Mouse (Mus musculus) forebrain, embryonic 10.5 days (tissue): ENCODE data around the gene Lrrc1. TPM values are rescaled to one million over a fixed set of nuclear protein-coding genes. Genes with fewer than 3 reads are reported as not detected.
A peak's percentile ranks its signal among the peaks of the same experiment; 100 is the strongest.

Source experiments
- DNase-seq: peaks from one replicate; pipeline ENCODE4 v3.0.0-alpha.2; 2017; ENCODE audit warnings: low spot score; ENCODE audit errors: extremely low spot score
- H3K27ac ChIP-seq: fragments of 300-500 bp; sonication (generic); 2 replicates; pipeline ENCODE4 v1.5.1; 2016; ENCODE audit warnings: mild to moderate bottlenecking
- H3K27me3 ChIP-seq: fragments of 300-500 bp; sonication (generic); 2 replicates; pipeline ENCODE4 v1.6.1; 2016; ENCODE audit warnings: mild to moderate bottlenecking; ENCODE audit not compliant: poor library complexity, severe bottlenecking
- H3K36me3 ChIP-seq: fragments of 300-500 bp; sonication (generic); replicated peaks from 2 replicates; pipeline ENCODE4 v1.6.1; 2016; ENCODE audit warnings: mild to moderate bottlenecking, moderate library complexity
- H3K4me1 ChIP-seq: fragments of 300-500 bp; sonication (generic); 2 replicates; pipeline ENCODE4 v1.6.1; 2016
- H3K4me3 ChIP-seq: fragments of 300-500 bp; sonication (generic); 2 replicates; pipeline ENCODE4 v1.5.1; 2016; ENCODE audit warnings: mild to moderate bottlenecking, moderate library complexity
- H3K9me3 ChIP-seq: fragments of 300-500 bp; sonication (generic); 2 replicates; pipeline ENCODE4 v1.6.1; 2016; ENCODE audit warnings: mild to moderate bottlenecking, moderate library complexity
- WGBS: fragments of 180-500 bp; shearing (Covaris S2); methylation state at CpG from one replicate; pipeline ENCODE4 v1.1.7; 2016; 5-methylcytosine and 5-hydroxymethylcytosine counted together
- polyA plus RNA-seq: library from polyadenylated mRNA; unstranded; fragments of >200 nt; fragmentation: Nextera tagmentation; extraction: Ambion mirVana; gene quantifications from 2 replicates; pipeline ENCODE4 v1.2.1, GENCODE M21; 2016

Gene Lrrc1
- polyA plus RNA-seq, 1 experiment from 2014 or later = 15.9 TPM

DNA sequence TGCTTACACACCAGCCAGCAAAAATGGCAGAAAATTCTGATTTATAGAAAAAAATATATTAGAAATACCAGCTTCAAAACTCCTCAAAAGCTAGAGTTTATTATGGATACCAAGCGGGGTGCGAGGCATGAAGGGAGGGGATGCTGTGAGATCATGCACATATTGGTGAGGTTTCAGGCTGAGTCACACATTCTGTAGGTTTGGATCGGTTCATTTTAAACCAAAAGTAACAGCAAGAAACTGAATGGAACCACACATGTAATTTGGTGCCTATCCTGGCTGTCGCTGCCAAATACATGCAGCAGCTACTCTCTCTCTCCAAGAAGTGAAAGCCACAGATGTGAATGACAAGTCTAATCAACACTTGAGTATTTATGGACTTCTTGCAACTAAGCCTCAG, 99.8 kb downstream of the Lrrc1 start:
- Histone ChIP-seq H3K27me3 (no peaks in the 10 kb centered on the region), H3K4me3 (no peak overlapping the region), H3K9me3 (no peaks in the 10 kb centered on the region), H3K36me3 (peaks cover 33% of the 10 kb centered on the region), H3K4me1 (no peaks in the 10 kb centered on the region), H3K27ac (no peak overlapping the region)
- 95% methylated on average over 4 of the region's 4 CpGs for WGBS
- DNase-seq = no peak

DNA sequence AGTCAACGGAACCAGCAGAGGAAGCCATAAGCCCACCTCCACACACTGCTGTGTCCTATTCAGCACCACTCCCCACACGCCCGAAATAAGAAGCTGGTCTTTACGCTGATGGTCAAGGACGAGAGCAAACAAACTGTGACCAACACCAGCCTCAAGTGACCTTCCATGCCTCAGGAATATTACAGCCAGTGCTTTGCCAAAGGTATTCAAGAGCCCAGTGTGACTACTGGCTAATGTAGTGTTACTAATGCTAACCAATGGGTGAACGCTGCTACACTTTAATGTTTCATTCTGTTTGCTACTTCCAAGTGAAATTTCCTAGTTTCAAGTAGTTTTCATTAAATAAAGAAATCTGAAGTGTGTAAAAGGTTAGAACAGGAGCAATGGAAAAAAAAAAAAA, 105.3 kb downstream of the Lrrc1 start:
- Histone ChIP-seq H3K27me3 (no peaks in the 10 kb centered on the region), H3K27ac (no peak overlapping the region), H3K4me3 (no peak overlapping the region), H3K36me3 (peaks cover 59% of the 10 kb centered on the region), H3K9me3 (no peaks in the 10 kb centered on the region), H3K4me1 (peaks cover 4% of the 10 kb centered on the region; the same call in 1 of the 2 replicates)
- DNase-seq = no peak
- 90% methylated on average over 6 of the region's 6 CpGs for whole genome bisulfite sequencing

DNA sequence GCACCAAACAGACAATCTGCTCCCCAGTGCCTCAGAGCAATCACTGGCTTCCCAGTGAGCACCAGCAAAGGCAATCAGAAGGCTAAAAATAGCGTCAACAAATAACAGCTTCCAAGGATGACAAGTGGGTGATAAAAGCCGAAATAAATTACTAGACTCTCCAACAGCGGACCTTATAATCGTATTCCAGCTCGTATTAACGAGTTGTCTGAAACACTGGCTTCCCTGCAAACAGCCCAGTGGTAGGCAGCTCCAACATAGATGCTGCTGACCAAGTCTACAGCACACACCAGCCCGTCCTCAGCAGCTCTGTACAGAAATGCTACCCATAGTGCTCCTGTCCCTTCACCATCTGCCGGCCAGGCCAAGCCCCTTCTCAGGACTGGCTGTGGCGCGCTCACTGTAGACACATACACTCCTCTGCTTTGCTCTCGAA, 105.8 kb downstream of the Lrrc1 start:
- WGBS = 92% methylated on average over 11 of the region's 11 CpGs
- no peak overlapping the region for H3K27ac ChIP-seq

DNA sequence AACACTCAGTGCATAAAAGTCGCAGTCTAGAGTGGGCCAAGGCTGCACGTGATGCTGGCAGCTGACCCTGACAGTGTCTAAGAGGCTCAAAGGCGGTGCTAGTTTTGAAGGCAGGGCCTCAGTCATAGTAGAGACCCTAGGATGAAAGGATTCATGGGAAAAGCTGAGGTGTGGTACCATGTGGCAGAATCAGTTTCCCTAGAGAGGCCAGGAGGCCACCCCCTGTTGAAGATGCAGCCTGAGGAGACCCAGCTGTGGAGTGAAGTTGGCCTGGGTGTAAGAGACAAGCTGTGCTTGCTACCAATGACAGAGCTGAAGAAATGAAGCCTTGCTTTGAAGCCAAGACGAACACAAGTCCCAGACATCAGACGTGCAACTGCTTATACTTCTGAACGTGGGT, 107.5 kb downstream of the Lrrc1 start:
- Histone ChIP-seq H3K4me3 (no peak overlapping the region), H3K27ac (no peak overlapping the region), H3K36me3 (peaks cover 74% of the 10 kb centered on the region), H3K27me3 (no peaks in the 10 kb centered on the region), H3K9me3 (no peaks in the 10 kb centered on the region), H3K4me1 (peaks cover 4% of the 10 kb centered on the region; the same call in 1 of the 2 replicates)
- DNase-seq = no peak
- 97% methylated on average over 6 of the region's 6 CpGs for WGBS

More for the DNA sequence above, 105.8 kb downstream of the Lrrc1 start:
- Histone ChIP-seq H3K4me3 (no peak overlapping the region), H3K9me3 (no peaks in the 10 kb centered on the region), H3K4me1 (peaks cover 4% of the 10 kb centered on the region; the same call in 1 of the 2 replicates), H3K27me3 (no peaks in the 10 kb centered on the region), H3K36me3 (peaks cover 64% of the 10 kb centered on the region)
- no peak for DNase-seq

DNA sequence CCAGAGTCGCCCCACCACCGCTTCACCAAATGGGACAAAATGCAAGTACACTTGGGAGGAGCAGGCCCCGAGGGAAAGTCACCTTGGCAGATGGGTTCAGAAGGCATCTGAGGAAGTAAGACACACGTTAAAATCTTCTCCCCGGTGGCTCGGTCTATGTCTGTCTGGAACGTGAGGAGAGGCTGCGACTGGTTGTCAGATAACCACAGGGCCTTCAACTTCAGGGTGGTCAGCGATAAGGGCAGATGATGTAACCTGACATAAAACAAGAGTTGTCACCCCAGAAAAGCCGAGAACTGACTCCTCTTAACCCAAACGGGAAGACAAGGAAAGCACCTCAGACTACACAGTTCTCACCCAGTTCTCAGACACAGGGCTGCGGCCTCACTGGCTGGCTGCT, 109.7 kb downstream of the Lrrc1 start:
- no peak for DNase-seq
- H3K9me3 ChIP-seq = no peaks in the 10 kb centered on the region
- H3K27ac ChIP-seq = peak overlapping the region; percentile 63; the same call in 1 of the 2 replicates
- no peaks in the 10 kb centered on the region for H3K27me3 ChIP-seq
- H3K36me3 ChIP-seq = peaks cover 78% of the 10 kb centered on the region
- H3K4me1 ChIP-seq = peaks cover 7% of the 10 kb centered on the region; the same call in 1 of the 2 replicates
- 90% methylated on average over 12 of the region's 12 CpGs for WGBS
- H3K4me3 ChIP-seq = no peak overlapping the region

DNA sequence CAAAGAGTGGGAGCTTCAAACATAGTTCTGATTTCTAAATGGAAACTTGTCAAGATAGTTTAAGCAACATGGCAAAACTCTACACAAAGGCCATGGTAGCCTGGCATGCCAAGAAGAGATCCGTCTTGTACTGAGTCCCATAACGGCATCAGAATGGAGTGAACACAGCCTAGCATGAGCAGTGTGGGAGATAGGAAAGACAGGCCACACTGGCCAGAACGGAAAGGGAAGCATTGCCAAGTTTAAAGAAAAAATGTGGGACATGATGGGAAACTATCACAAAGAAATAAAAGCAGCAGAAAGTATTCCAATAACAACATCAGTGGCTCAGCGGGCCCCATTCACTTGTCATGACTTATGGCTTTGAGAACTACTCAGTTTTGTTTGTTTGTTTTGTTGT, 111.2 kb downstream of the Lrrc1 start:
- H3K36me3 ChIP-seq = peaks cover 78% of the 10 kb centered on the region
- no peaks in the 10 kb centered on the region for H3K27me3 ChIP-seq
- 90% methylated on average over 4 of the region's 4 CpGs for WGBS
- no peak overlapping the region for H3K4me3 ChIP-seq
- DNase-seq = no peak
- H3K27ac ChIP-seq = no peak overlapping the region
- peaks cover 18% of the 10 kb centered on the region for H3K4me1 ChIP-seq
- H3K9me3 ChIP-seq = no peaks in the 10 kb centered on the region

DNA sequence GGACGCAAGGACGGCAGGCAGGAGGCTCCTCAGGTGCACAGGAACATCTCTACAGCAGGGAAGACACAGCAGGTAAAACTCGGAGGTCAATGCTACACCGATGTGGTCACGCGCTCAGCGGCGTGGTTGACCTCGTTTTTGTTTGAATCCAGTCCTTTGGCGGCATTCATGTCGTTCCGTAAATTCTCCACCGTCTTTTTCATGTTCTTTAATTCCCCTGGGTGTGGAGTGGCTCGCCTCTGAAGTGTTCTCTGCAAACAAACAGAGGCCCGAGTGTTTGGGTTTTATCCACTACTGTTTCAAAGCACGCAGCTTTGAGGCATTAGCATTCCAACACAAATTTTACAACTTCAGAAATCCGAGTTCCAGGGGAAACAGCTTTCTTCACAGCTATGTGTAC, 112.6 kb downstream of the Lrrc1 start:
- Histone ChIP-seq H3K4me3 (no peak overlapping the region), H3K36me3 (peaks cover 64% of the 10 kb centered on the region), H3K27me3 (no peaks in the 10 kb centered on the region), H3K27ac (no peak overlapping the region), H3K4me1 (peaks cover 33% of the 10 kb centered on the region), H3K9me3 (no peaks in the 10 kb centered on the region)
- DNase-seq = no peak
- 88% methylated on average over 17 of the region's 17 CpGs for WGBS

DNA sequence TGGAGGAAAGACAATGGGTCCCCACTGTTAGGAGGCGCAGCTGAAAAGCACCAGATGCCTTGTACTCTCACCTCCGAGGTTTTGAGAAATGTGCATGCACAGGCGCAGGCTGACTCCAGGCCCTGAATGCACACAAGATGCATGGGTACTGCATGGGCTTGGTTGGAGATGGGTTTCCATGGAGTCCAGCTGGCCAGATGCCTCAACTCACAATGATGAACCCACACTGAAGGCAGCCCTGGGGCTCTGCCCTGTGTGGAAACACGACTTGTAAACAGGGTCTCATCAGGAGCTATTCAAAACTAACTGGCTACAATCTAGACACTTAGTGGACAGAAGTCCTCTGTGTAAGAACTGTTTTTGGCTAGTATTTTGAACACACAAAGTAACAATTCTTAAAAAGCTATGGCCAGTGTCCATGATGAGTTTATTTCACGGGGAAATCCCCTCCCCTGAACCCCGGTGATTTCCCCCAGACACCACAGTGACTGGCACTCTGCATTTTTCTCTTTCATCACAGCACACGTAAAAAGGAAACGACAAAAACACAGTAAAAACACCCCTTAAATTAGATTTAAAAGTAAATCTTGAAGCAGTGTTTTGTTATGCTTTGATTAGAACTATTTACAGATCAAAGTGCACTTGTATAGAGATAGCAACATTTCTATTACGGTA, 114.1 kb downstream of the Lrrc1 start:
- H3K9me3 ChIP-seq = no peaks in the 10 kb centered on the region
- H3K36me3 ChIP-seq = peaks cover 51% of the 10 kb centered on the region
- no peak overlapping the region for H3K27ac ChIP-seq
- 90% methylated on average over 9 of the region's 9 CpGs for WGBS
- peaks cover 48% of the 10 kb centered on the region for H3K4me1 ChIP-seq
- no peak overlapping the region for H3K4me3 ChIP-seq
- no peak for DNase-seq
- no peaks in the 10 kb centered on the region for H3K27me3 ChIP-seq

DNA sequence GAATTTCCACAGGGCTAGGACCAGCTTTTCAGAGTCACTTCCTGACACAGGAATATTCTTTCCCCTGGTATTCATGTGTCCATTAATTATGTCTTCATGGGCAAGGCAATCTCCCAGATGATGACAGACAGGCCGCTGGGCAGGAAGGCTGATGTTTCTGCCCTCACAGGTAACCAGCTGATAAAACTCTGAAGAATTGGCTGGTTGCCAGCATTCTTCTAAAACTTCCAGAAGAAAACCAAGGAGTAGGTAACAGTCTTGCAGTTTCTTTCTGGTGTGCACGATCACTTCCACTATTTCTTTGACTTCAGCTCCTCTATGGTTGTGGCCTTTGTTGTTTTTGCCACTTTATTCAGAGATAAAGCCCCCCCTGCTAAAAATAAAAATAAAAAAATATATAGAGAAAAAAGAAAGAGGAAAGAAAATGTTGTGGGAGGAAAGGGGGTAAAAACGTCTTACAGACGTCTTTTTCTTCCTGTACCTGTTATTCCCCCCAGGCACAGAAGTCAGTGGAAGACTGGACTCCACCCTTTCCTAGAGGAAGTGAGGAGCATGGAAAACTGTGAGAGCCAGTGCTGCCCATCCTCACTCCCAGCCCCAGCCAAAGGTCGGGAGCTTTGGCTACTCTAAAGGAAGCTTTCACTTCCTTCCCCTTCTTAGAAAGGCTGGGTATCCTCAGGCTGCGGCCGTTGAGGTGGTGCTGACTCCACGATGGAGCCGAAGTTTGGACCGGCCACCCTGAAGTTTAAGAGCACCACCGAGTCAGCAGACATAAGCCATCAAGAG, 115.2 kb downstream of the Lrrc1 start:
- peaks cover 43% of the 10 kb centered on the region for H3K36me3 ChIP-seq
- no peak overlapping the region for H3K27ac ChIP-seq
- H3K4me1 ChIP-seq = peaks cover 46% of the 10 kb centered on the region
- 82% methylated on average over 11 of the region's 11 CpGs for WGBS
- no peak for DNase-seq
- H3K4me3 ChIP-seq = no peak overlapping the region
- H3K9me3 ChIP-seq = no peaks in the 10 kb centered on the region
- no peaks in the 10 kb centered on the region for H3K27me3 ChIP-seq

DNA sequence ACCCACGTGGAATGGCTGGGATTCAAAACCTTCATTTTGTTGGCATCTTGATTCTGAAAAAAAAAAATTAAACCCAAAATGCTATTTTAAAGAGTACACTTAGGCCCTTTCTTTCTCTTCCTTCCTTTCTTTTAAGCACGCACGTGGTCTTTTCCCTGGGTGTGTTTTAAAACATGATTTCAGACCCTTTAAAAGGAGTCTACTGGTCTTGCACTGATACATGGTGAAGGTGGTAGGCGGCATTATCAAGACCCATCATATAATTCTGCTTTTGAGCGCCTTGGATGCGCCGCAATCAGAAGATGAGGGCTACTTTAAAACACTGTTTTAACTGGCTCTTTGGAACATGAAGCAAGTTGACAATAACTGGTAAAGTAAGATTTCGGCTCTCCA, 115.9 kb downstream of the Lrrc1 start:
- Histone ChIP-seq H3K9me3 (no peaks in the 10 kb centered on the region), H3K36me3 (peaks cover 36% of the 10 kb centered on the region), H3K4me1 (peaks cover 46% of the 10 kb centered on the region), H3K27ac (peak overlapping the region; percentile 81; the same call in 1 of the 2 replicates), H3K4me3 (no peak overlapping the region), H3K27me3 (no peaks in the 10 kb centered on the region)
- no peak for DNase-seq
- WGBS = 88% methylated on average over 8 of the region's 8 CpGs

DNA sequence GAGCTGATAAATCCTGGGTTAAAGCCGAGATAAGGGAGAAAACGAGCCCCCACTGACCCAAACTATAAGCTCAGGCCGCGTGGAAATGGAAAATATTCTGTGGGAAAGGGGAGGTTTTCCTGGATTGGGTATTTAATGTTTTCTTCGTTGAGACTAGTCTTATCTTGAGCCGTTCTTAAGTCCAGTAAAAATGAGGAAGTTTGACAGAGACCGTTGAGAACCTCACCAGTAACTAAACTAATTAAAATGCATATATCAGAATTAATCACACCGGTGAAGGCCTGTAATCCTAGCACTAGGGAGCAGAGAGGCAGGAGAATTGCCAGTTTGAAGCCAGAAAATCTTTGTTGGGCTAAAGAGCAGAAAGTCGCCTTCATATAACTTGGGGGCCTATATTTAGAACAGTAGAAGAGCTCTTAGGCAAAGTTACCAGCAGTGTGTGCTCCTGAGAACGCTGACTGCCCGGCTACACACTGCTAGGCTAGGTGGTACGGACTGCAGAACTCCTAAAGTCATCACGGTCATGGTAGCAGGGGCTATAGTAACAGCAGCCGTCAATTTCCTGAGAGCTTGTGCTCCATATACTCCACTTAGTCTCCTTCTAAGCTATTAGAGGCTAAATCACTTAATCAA, 116.4 kb downstream of the Lrrc1 start:
- Histone ChIP-seq H3K4me3 (peak overlapping the region; percentile 29), H3K9me3 (no peaks in the 10 kb centered on the region), H3K4me1 (peaks cover 46% of the 10 kb centered on the region), H3K36me3 (peaks cover 31% of the 10 kb centered on the region), H3K27ac (peak overlapping the region; percentile 81), H3K27me3 (no peaks in the 10 kb centered on the region)
- 53% methylated on average over 14 of the region's 14 CpGs for WGBS
- DNase-seq = no peak

DNA sequence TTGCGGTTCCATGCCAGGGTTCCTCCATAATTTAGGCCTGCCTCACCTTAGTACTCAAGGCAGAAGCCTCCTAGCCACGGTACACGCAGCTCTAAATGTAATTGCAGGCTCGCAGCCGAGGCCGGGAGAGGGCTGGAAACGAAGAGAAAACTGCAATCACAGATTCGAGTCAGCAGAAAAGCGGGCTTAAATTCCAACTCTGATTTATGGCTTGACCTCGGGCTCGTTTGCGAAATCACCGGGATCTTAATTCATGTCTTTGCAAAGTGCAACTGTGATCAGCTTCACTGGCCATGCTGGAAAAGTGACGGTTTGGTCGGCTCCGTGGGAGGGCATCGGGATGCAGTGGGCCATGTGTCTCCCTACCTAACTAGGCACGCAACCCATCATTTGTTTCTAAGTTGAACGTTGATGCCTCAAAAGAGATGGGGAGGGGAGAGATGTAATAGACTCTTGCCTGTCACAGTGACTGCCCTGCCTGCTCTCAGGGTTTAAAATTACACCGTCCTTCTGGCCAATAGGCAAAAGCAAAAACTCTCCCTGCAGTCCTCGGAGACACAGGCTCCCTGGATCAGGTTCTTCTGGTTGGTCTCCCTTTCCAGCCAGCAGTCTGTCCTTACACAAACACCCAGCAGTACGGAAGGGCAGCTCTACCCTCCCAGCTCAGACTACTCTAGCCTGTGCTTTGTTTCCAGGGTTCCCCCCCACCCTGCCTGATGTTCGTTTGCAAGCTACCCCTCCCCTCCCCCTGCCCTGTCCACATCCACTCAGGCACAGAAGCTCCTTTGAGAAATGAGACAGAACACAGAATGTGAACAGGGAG, 117.2 kb downstream of the Lrrc1 start:
- no peaks in the 10 kb centered on the region for H3K27me3 ChIP-seq
- H3K27ac ChIP-seq = peak overlapping the region; percentile 81
- DNase-seq = peak; percentile 29
- 52% methylated on average over 23 of the region's 23 CpGs for WGBS
- peak overlapping the region; percentile 29 for H3K4me3 ChIP-seq
- peaks cover 26% of the 10 kb centered on the region for H3K36me3 ChIP-seq
- peaks cover 46% of the 10 kb centered on the region for H3K4me1 ChIP-seq
- no peaks in the 10 kb centered on the region for H3K9me3 ChIP-seq
